Mouse (Mus musculus) heart, postnatal 0 days (tissue): Measurements from ENCODE around the gene Nabp2.

Experiments
- CTCF ChIP-seq: IDR thresholded peaks from 2 replicates; pipeline ENCODE4 v1.5.1; 2016; ENCODE audit warnings: antibody characterized with exemption, control low read depth, low read depth
- EP300 ChIP-seq: IDR thresholded peaks from 2 replicates; pipeline ENCODE4 v1.6.1; 2016; ENCODE audit warnings: antibody characterized with exemption, low read depth

- TF ChIP-seq CTCF, result no peak
- TF ChIP-seq EP300, result no peak
Measured at GRCm38 (mm10) chr10:128400338-128400737, 11.0 kb downstream of the Nabp2 start.
